Mouse (Mus musculus) liver, postnatal 0 days (tissue): Measurements from ENCODE around the gene Chst3. TPM values are rescaled to one million over a fixed set of nuclear protein-coding genes. Genes with fewer than 3 reads are reported as not detected.
"Not testable (repeated sequence)": the region's sequence is repeated elsewhere in the genome, so short reads cannot be mapped to it uniquely, and the experiment has no call there.

Experiments
- ATAC-seq: fragments of 200-750 bp; cut with Nextera tagmentation; 2 replicates; pipeline ENCODE4 v1.8.0; 2017; ENCODE audit warnings: mild to moderate bottlenecking, moderate library complexity
- DNase-seq: peaks from one replicate; pipeline ENCODE4 v3.0.0-alpha.2; 2016
- H3K27ac ChIP-seq: fragments of 300-500 bp; sonication (generic); 2 replicates; pipeline ENCODE4 v1.5.1; 2014; ENCODE audit warnings: antibody characterized with exemption, moderate library complexity, mild to moderate bottlenecking, low read depth
- H3K27me3 ChIP-seq: fragments of 300-500 bp; sonication (generic); 2 replicates; pipeline ENCODE4 v1.6.1; 2014; ENCODE audit warnings: low read length, control low read depth, mixed read lengths; ENCODE audit not compliant: insufficient read depth
- H3K36me3 ChIP-seq: fragments of 300-500 bp; sonication (generic); replicated peaks from 2 replicates; pipeline ENCODE4 v1.6.1; 2014; ENCODE audit warnings: mild to moderate bottlenecking, control low read depth, low read length, moderate library complexity, mixed read lengths; ENCODE audit not compliant: insufficient read depth
- H3K4me1 ChIP-seq: fragments of 300-500 bp; sonication (generic); 2 replicates; pipeline ENCODE4 v1.6.1; 2014; ENCODE audit warnings: antibody characterized with exemption, mild to moderate bottlenecking, control low read depth; ENCODE audit not compliant: insufficient read depth
- H3K4me2 ChIP-seq: fragments of 300-500 bp; sonication (generic); 2 replicates; pipeline ENCODE4 v1.6.1; 2014; ENCODE audit warnings: low read depth, mild to moderate bottlenecking, low read length, moderate library complexity, mixed read lengths
- H3K4me3 ChIP-seq: fragments of 300-500 bp; sonication (generic); 2 replicates; pipeline ENCODE4 v1.5.1; 2014; ENCODE audit warnings: low read depth, low read length
- H3K9ac ChIP-seq: fragments of 300-500 bp; sonication (generic); replicated peaks from 2 replicates; pipeline ENCODE4 v1.6.1; 2014; ENCODE audit warnings: mild to moderate bottlenecking, moderate library complexity
- H3K9me3 ChIP-seq: fragments of 300-500 bp; sonication (generic); 2 replicates; pipeline ENCODE4 v1.6.1; 2016; ENCODE audit warnings: mild to moderate bottlenecking, control low read depth, low read length, mixed read lengths
- CTCF ChIP-seq: sonication (generic); IDR thresholded peaks from 2 replicates; pipeline ENCODE4 v1.5.1; 2016; ENCODE audit warnings: antibody characterized with exemption, low read depth
- EP300 ChIP-seq: IDR thresholded peaks from 2 replicates; pipeline ENCODE4 v1.6.1; 2016; ENCODE audit warnings: antibody characterized with exemption, low read depth, mild to moderate bottlenecking
- WGBS: fragments of 180-500 bp; shearing (Covaris S2); extraction: QIAGEN DNeasy Blood & Tissue Kit; methylation state at CpG from one replicate; pipeline ENCODE4 v1.1.7; 2014; ENCODE audit not compliant: insufficient replicate concordance; 5-methylcytosine and 5-hydroxymethylcytosine counted together
- polyA plus RNA-seq: library from polyadenylated mRNA; unstranded; fragments of >200 nt; fragmentation: Nextera tagmentation; extraction: Ambion mirVana; gene quantifications from 2 replicates; pipeline ENCODE4 v1.2.1, GENCODE M21; 2015

Gene Chst3
- polyA plus RNA-seq, 1 experiment from 2014 or later, result 0.73 TPM

- Histone ChIP-seq H3K27ac (no peak overlapping the region), H3K4me1 (no peaks in the 10 kb centered on the region), H3K9ac (no peak overlapping the region), H3K9me3 (no peaks in the 10 kb centered on the region), H3K4me3 (no peak overlapping the region), H3K36me3 (no peaks in the 10 kb centered on the region), H3K27me3 (0 out of 2 replicates have a peak, but pooled peaks cover 4% of the 10 kb centered on the region), H3K4me2 (no peak overlapping the region)
- no peak for TF ChIP-seq EP300
- TF ChIP-seq CTCF, result no peak
- ATAC-seq (no peak), DNase-seq (no peak)
- WGBS, result 67% methylated on average over 44 of the region's 44 CpGs
Observed at GRCm38 (mm10) chr10:60186191-60186945, 32.7 kb downstream of the Chst3 start.

- Histone ChIP-seq H3K27ac (no peak overlapping the region), H3K4me3 (no peak overlapping the region), H3K4me1 (no peaks in the 10 kb centered on the region), H3K9me3 (no peaks in the 10 kb centered on the region), H3K4me2 (no peak overlapping the region), H3K9ac (no peak overlapping the region), H3K36me3 (no peaks in the 10 kb centered on the region), H3K27me3 (no peaks in the 10 kb centered on the region)
- WGBS, result 76% methylated on average over 10 of the region's 10 CpGs
- no peak for TF ChIP-seq EP300
- no peak for TF ChIP-seq CTCF
- no peak for DNase-seq
- ATAC-seq, result no peak
Observed at GRCm38 (mm10) chr10:60185023-60185709, 33.9 kb downstream of the Chst3 start.

DNA sequence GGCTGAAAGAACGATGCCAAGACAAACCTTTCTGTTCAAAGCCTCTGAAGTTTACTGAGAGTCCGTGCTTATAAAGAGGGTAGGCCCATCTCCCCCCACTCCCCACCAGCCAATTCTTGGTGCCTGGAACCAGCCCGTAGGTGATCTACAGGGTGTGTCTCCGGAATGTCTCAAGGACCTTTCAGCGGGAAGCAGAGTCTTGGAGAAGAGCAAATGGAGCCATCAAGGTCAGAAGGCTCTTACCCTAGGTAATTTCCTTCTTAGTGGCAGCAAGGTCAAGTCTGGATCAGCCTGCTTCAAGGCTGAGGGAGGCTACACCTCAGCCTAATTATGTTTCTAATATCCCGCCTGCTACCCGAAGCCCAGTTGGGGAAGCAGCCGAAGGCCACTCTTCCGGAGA is 43.8 kb downstream of the Chst3 start:
- H3K27ac ChIP-seq, H3K27me3 ChIP-seq, DNase-seq, H3K4me2 ChIP-seq, H3K36me3 ChIP-seq, ATAC-seq, H3K4me1 ChIP-seq, H3K9me3 ChIP-seq, H3K4me3 ChIP-seq, H3K9ac ChIP-seq: not testable (repeated sequence)
- WGBS, result 87% methylated on average over 9 of the region's 9 CpGs

- Histone ChIP-seq H3K36me3 (no peaks in the 10 kb centered on the region), H3K27me3 (no peaks in the 10 kb centered on the region), H3K9me3 (no peaks in the 10 kb centered on the region), H3K4me3 (no peak overlapping the region), H3K27ac (no peak overlapping the region), H3K4me1 (no peaks in the 10 kb centered on the region), H3K9ac (no peak overlapping the region), H3K4me2 (no peak overlapping the region)
- 55% methylated on average over 3 of the region's 3 CpGs for WGBS
- no peak for DNase-seq
- TF ChIP-seq EP300 (no peak), CTCF (no peak)
- ATAC-seq, result no peak
Observed at GRCm38 (mm10) chr10:60174506-60174905, 44.6 kb downstream of the Chst3 start.

DNA sequence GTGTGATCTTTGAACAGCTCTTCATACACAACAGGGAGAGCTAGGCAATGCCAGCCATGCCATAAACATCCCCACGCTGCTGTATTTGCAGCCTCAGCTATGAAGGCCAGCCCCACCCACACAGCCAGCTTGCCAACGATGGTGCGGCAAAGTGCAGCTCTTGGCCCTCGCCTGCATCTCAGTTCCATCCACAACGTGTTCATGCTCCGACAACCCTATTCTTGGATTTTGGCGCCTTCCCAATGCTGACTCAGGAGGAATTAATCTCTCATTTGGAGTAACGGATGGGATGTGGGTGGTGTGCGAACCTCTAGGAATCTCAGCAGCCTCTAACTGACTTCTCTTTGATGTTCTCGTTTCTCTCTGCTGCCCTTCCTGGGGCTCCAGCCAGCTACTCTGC is 46.0 kb downstream of the Chst3 start:
- 79% methylated on average over 10 of the region's 10 CpGs for WGBS
- no peak for DNase-seq
- no peaks in the 10 kb centered on the region for H3K9me3 ChIP-seq
- ATAC-seq, result no peak
- no peaks in the 10 kb centered on the region for H3K4me1 ChIP-seq
- H3K4me2 ChIP-seq, result no peak overlapping the region
- H3K27me3 ChIP-seq, result no peaks in the 10 kb centered on the region
- H3K36me3 ChIP-seq, result no peaks in the 10 kb centered on the region
- TF ChIP-seq EP300 (no peak), CTCF (no peak)
- no peak overlapping the region for H3K27ac ChIP-seq
- H3K9ac ChIP-seq, result no peak overlapping the region
- no peak overlapping the region for H3K4me3 ChIP-seq

- H3K9me3 ChIP-seq, result no peaks in the 10 kb centered on the region
- H3K4me3 ChIP-seq, result no peak overlapping the region
- no peaks in the 10 kb centered on the region for H3K4me1 ChIP-seq
- H3K27ac ChIP-seq, result no peak overlapping the region
- DNase-seq, result no peak
- no peaks in the 10 kb centered on the region for H3K27me3 ChIP-seq
- TF ChIP-seq CTCF (no peak), EP300 (no peak)
- ATAC-seq, result no peak
- no peak overlapping the region for H3K4me2 ChIP-seq
- H3K36me3 ChIP-seq, result no peaks in the 10 kb centered on the region
- 75% methylated on average over 4 of the region's 4 CpGs for WGBS
- H3K9ac ChIP-seq, result no peak overlapping the region
Observed at GRCm38 (mm10) chr10:60172306-60172705, 46.8 kb downstream of the Chst3 start.
